Mouse (Mus musculus) ES-Bruce4 (cell line): ENCODE results near the gene Hspa8.

ENCODE experiments used
- CTCF ChIP-seq: IDR thresholded peaks from one replicate; pipeline ENCODE4 v1.8.1; 2011; ENCODE audit warnings: low read depth, low read length
- EP300 ChIP-seq: IDR thresholded peaks from 2 replicates; pipeline ENCODE4 v1.6.1; 2011; ENCODE audit warnings: low read depth, low read length; ENCODE audit not compliant: insufficient read depth
- POLR2A ChIP-seq: IDR thresholded peaks from one replicate; pipeline ENCODE4 v1.8.1; 2011; ENCODE audit warnings: low read length; ENCODE audit not compliant: insufficient read depth

DNA sequence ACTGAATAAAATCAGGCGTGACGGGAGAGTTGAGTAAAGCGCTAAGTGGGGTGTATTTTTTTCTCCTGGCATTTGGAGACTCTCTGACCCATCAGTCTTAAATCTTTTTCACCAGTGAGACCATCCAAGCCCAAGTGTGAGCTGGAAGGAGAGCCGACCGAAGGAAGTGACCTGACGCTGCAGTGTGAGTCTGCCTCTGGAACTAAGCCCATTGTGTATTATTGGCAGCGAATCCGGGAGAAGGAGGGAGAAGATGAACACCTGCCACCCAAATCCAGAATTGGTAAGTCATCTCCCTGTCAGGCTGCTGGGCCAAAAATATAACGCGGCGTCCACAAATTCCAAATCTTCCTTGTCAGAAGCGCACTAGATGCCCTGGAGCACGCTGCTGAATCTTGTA, 28.5 kb upstream of the Hspa8 start:
- TF ChIP-seq POLR2A (no peak), CTCF (no peak), EP300 (no peak)
